Mouse (Mus musculus): Measurements from ENCODE around the gene Stip1.
"Not testable (repeated sequence)": the region's sequence is repeated elsewhere in the genome, so short reads cannot be mapped to it uniquely, and the experiment has no call there.

Gene Stip1

GRCm38 (mm10) chr19:7064571-7064970 is 24.8 kb upstream of the Stip1 start:
- no peak for DNase-seq (ENCODE audit: low read depth, low spot score)

- DNase-seq (ENCODE audit: low read depth, low spot score), result no peak
These were observed 23.1 kb upstream of the Stip1 start for GRCm38 (mm10) chr19:7062916-7063315.

GRCm38 (mm10) chr19:7062110-7062509 is 22.3 kb upstream of the Stip1 start:
- DNase-seq (ENCODE audit: low read depth, low spot score), result no peak

GRCm38 (mm10) chr19:7058541-7058940 is 18.8 kb upstream of the Stip1 start:
- no peak for DNase-seq (ENCODE audit: low read depth, low spot score)

- no peak for DNase-seq (ENCODE audit: low read depth, low spot score)
These were observed 18.0 kb upstream of the Stip1 start for GRCm38 (mm10) chr19:7057722-7058207.

- DNase-seq (ENCODE audit: low read depth, low spot score), result no peak
These were observed 17.5 kb upstream of the Stip1 start for GRCm38 (mm10) chr19:7057126-7057721.

- no peak for DNase-seq (ENCODE audit: low read depth, low spot score)
These were observed 16.7 kb upstream of the Stip1 start, which contains the start of gene Macrod1 for GRCm38 (mm10) chr19:7056248-7057087. TSS of gene Macrod1 (plus strand) at chr19:7056810.

- no peak for DNase-seq (ENCODE audit: low read depth, low spot score)
These were observed 15.4 kb upstream of the Stip1 start for GRCm38 (mm10) chr19:7055173-7055572.

- no peak for DNase-seq (ENCODE audit: low read depth, low spot score)
These were observed 15.0 kb upstream of the Stip1 start for GRCm38 (mm10) chr19:7054772-7055171.

- DNase-seq (ENCODE audit: low read depth, low spot score), result not testable (repeated sequence)
These were observed 13.6 kb upstream of the Stip1 start for GRCm38 (mm10) chr19:7053382-7053781.

GRCm38 (mm10) chr19:7044706-7045105 is 4.9 kb upstream of the Stip1 start:
- DNase-seq (ENCODE audit: low read depth, low spot score), result no peak

GRCm38 (mm10) chr19:7044279-7044678 is 4.5 kb upstream of the Stip1 start:
- no peak for DNase-seq (ENCODE audit: low read depth, low spot score)

GRCm38 (mm10) chr19:7041171-7041570 is 1.4 kb upstream of the Stip1 start:
- no peak for DNase-seq (ENCODE audit: low read depth, low spot score)

- no peak for DNase-seq (ENCODE audit: low read depth, low spot score)
These were observed 917 bp upstream of the Stip1 start for GRCm38 (mm10) chr19:7040637-7041130.

GRCm38 (mm10) chr19:7039088-7039720 is 563 bp downstream of the Stip1 start:
- DNase-seq (ENCODE audit: low read depth, low spot score), result no peak

GRCm38 (mm10) chr19:7034006-7034405 is 5.8 kb downstream of the Stip1 start:
- no peak for DNase-seq (ENCODE audit: low read depth, low spot score)

- DNase-seq (ENCODE audit: low read depth, low spot score), result no peak
These were observed 10.2 kb downstream of the Stip1 start for GRCm38 (mm10) chr19:7029531-7029930.

- DNase-seq (ENCODE audit: low read depth, low spot score), result no peak
These were observed 19.5 kb downstream of the Stip1 start for GRCm38 (mm10) chr19:7020224-7020641.

GRCm38 (mm10) chr19:7019191-7019590 is 20.6 kb downstream of the Stip1 start, which contains the start of gene Fermt3:
TSS of gene Fermt3 (minus strand) at chr19:7019469.
- no peak for DNase-seq (ENCODE audit: low read depth, low spot score)

- no peak for DNase-seq (ENCODE audit: low read depth, low spot score)
These were observed 21.2 kb downstream of the Stip1 start for GRCm38 (mm10) chr19:7018546-7018945.

GRCm38 (mm10) chr19:7017541-7018457 is 22.0 kb downstream of the Stip1 start:
- DNase-seq (ENCODE audit: low read depth, low spot score), result no peak
